Mouse (Mus musculus) kidney, embryonic 15.5 days (tissue): Measurements from ENCODE around the gene Cds2. TPM values are rescaled to one million over a fixed set of nuclear protein-coding genes. Genes with fewer than 3 reads are reported as not detected.
"Not testable (repeated sequence)": the region's sequence is repeated elsewhere in the genome, so short reads cannot be mapped to it uniquely, and the experiment has no call there.

Experiments used
- ATAC-seq: fragments of 200-750 bp; cut with Nextera tagmentation; replicated peaks from 2 replicates; pipeline ENCODE4 v1.8.0; 2017; ENCODE audit warnings: moderate TSS enrichment; ENCODE audit not compliant: low FRiP score
- H3K27ac ChIP-seq: fragments of 300-500 bp; sonication (generic); 2 replicates; pipeline ENCODE4 v1.5.1; 2015; ENCODE audit warnings: mild to moderate bottlenecking, inconsistent platforms
- H3K27me3 ChIP-seq: fragments of 300-500 bp; sonication (generic); 2 replicates; pipeline ENCODE4 v1.6.1; 2015; ENCODE audit warnings: inconsistent platforms
- H3K36me3 ChIP-seq: fragments of 300-500 bp; sonication (generic); 2 replicates; pipeline ENCODE4 v1.6.1; 2015; ENCODE audit warnings: inconsistent platforms
- H3K4me1 ChIP-seq: fragments of 300-500 bp; sonication (generic); 2 replicates; pipeline ENCODE4 v1.6.1; 2015; ENCODE audit warnings: inconsistent platforms
- H3K4me2 ChIP-seq: fragments of 300-500 bp; sonication (generic); 2 replicates; pipeline ENCODE4 v1.6.1; 2015; ENCODE audit warnings: moderate library complexity, mild to moderate bottlenecking, inconsistent platforms
- H3K4me3 ChIP-seq: fragments of 300-500 bp; sonication (generic); replicated peaks from 2 replicates; pipeline ENCODE4 v1.5.1; 2015; ENCODE audit warnings: mild to moderate bottlenecking, inconsistent platforms
- H3K9ac ChIP-seq: fragments of 300-500 bp; sonication (generic); 2 replicates; pipeline ENCODE4 v1.6.1; 2015; ENCODE audit warnings: mild to moderate bottlenecking, inconsistent platforms
- H3K9me3 ChIP-seq: fragments of 300-500 bp; sonication (generic); replicated peaks from 2 replicates; pipeline ENCODE4 v1.6.1; 2016; ENCODE audit warnings: inconsistent platforms
- WGBS: fragments of 180-500 bp; shearing (Covaris S2); methylation state at CpG from one replicate; pipeline ENCODE4 v1.1.7; 2015; ENCODE audit warnings: mixed read lengths; 5-methylcytosine and 5-hydroxymethylcytosine counted together
- polyA plus RNA-seq: library from polyadenylated mRNA; unstranded; fragments of >200 nt; fragmentation: Nextera tagmentation; extraction: Ambion mirVana; gene quantifications from 2 replicates; pipeline ENCODE4 v1.2.1, GENCODE M21; 2015

Gene Cds2
- 19.8 and 30.2 TPM in 2 replicates for polyA plus RNA-seq

- Histone ChIP-seq H3K4me1 (peaks cover 16% of the 10 kb centered on the region), H3K4me3 (peak within 1 kb of the TSS; percentile 82), H3K4me2 (peak within 1 kb of the TSS; percentile 73), H3K9me3 (no peaks in the 10 kb centered on the region), H3K9ac (peak within 1 kb of the TSS; percentile 87), H3K27me3 (no peaks in the 10 kb centered on the region), H3K27ac (peak within 1 kb of the TSS; percentile 84), H3K36me3 (no peaks in the 10 kb centered on the region)
- WGBS: under 1% methylated on average over 48 of the region's 49 CpGs
- peak; percentile 99 for ATAC-seq
Measured at GRCm38 (mm10) chr2:132262879-132263398, at the start of gene Cds2. Gene Cds2, plus strand, starts transcription at chr2:132263148.

GRCm38 (mm10) chr2:132221611-132222073, 41.3 kb upstream of the Cds2 start:
- Histone ChIP-seq H3K9me3 (no peaks in the 10 kb centered on the region), H3K4me2 (no peak overlapping the region), H3K9ac (no peak overlapping the region), H3K27ac (no peak overlapping the region), H3K4me1 (0 out of 2 replicates have a peak, but pooled peaks cover 2% of the 10 kb centered on the region), H3K4me3 (no peak overlapping the region), H3K27me3 (no peaks in the 10 kb centered on the region), H3K36me3 (no peaks in the 10 kb centered on the region)
- WGBS: 48% methylated on average over 11 of the region's 11 CpGs
- ATAC-seq: no peak

DNA sequence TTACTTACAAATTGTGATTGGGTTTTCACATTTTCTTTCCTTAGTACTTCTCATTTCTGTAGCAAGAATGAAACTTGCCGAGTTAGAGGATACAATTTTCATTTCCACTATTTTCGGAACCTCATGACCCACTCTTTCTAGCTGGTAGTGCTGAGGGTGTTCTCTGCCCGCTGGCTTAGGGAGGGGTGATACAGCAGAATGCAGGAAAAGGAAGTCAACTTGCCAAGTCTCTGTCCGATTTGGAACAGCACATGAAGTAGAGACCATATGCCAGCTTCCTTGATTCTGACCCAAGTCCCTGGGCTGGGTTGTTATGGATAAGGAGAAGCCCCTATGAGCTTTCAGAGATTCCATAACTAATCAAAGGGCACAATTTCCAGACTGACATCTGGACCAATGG, 38.6 kb upstream of the Cds2 start:
- no peak overlapping the region for H3K4me3 ChIP-seq
- H3K4me1 ChIP-seq: 0 out of 2 replicates have a peak, but pooled peaks cover 2% of the 10 kb centered on the region
- no peaks in the 10 kb centered on the region for H3K36me3 ChIP-seq
- 89% methylated on average over 4 of the region's 4 CpGs for WGBS
- H3K27ac ChIP-seq: no peak overlapping the region
- H3K27me3 ChIP-seq: no peaks in the 10 kb centered on the region
- H3K9me3 ChIP-seq: no peaks in the 10 kb centered on the region
- ATAC-seq: no peak
- no peak overlapping the region for H3K9ac ChIP-seq
- no peak overlapping the region for H3K4me2 ChIP-seq

GRCm38 (mm10) chr2:132232413-132232945, 30.5 kb upstream of the Cds2 start:
- Histone ChIP-seq H3K4me3 (no peak overlapping the region), H3K4me2 (no peak overlapping the region), H3K27ac (no peak overlapping the region), H3K36me3 (no peaks in the 10 kb centered on the region), H3K4me1 (peaks cover 13% of the 10 kb centered on the region), H3K9ac (no peak overlapping the region), H3K27me3 (no peaks in the 10 kb centered on the region), H3K9me3 (no peaks in the 10 kb centered on the region)
- 95% methylated on average over 3 of the region's 3 CpGs for WGBS
- no peak for ATAC-seq

- Histone ChIP-seq H3K27ac (no peak overlapping the region), H3K9me3 (no peaks in the 10 kb centered on the region), H3K27me3 (no peaks in the 10 kb centered on the region), H3K4me1 (peaks cover 13% of the 10 kb centered on the region), H3K4me3 (no peak overlapping the region), H3K9ac (no peak overlapping the region), H3K36me3 (no peaks in the 10 kb centered on the region), H3K4me2 (no peak overlapping the region)
- WGBS: 46% methylated on average over 16 of the region's 16 CpGs
- ATAC-seq: peak; percentile 46; the same call in 1 of the 2 replicates
Measured at GRCm38 (mm10) chr2:132233985-132234765, 28.8 kb upstream of the Cds2 start.

DNA sequence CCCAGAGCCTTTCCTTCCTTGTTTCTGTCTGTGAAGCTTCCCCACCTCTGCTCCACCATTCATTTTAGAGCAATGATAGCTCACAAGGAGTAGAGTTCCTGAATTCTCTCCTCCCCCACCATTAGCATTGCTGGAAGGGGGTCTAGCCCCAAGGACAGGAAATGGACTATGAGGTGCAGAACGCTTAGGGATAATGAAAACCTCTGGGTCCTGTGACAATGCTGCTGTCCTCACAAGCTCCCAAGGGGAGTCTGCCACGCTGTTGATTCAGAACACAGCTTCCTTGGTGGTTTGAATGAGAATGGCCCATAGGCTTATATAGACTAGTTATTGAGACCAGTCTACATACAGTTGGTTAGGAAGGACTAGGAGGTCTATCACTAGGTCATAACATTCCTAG, 27.7 kb upstream of the Cds2 start:
- WGBS: 31% methylated on average over 2 of the region's 2 CpGs
- H3K36me3 ChIP-seq: no peaks in the 10 kb centered on the region
- no peak overlapping the region for H3K9ac ChIP-seq
- no peak overlapping the region for H3K4me3 ChIP-seq
- no peaks in the 10 kb centered on the region for H3K9me3 ChIP-seq
- no peaks in the 10 kb centered on the region for H3K27me3 ChIP-seq
- H3K4me2 ChIP-seq: no peak overlapping the region
- no peak for ATAC-seq
- H3K4me1 ChIP-seq: peaks cover 13% of the 10 kb centered on the region
- H3K27ac ChIP-seq: no peak overlapping the region

GRCm38 (mm10) chr2:132235975-132236374, 27.0 kb upstream of the Cds2 start:
- Histone ChIP-seq H3K27me3 (no peaks in the 10 kb centered on the region), H3K4me1 (peaks cover 13% of the 10 kb centered on the region), H3K4me3 (no peak overlapping the region), H3K4me2 (no peak overlapping the region), H3K36me3 (peaks cover under 1% of the 10 kb centered on the region; the same call in 1 of the 2 replicates), H3K9me3 (no peaks in the 10 kb centered on the region), H3K27ac (no peak overlapping the region), H3K9ac (no peak overlapping the region)
- no peak for ATAC-seq
- 73% methylated on average over 7 of the region's 7 CpGs for WGBS

GRCm38 (mm10) chr2:132239434-132239833, 23.5 kb upstream of the Cds2 start:
- H3K4me2 ChIP-seq, ATAC-seq, H3K4me3 ChIP-seq, H3K9ac ChIP-seq, H3K27ac ChIP-seq, H3K9me3 ChIP-seq, H3K4me1 ChIP-seq, H3K27me3 ChIP-seq: not testable (repeated sequence)
- peaks cover 31% of the 10 kb centered on the region for H3K36me3 ChIP-seq
- 89% methylated on average over 3 of the region's 3 CpGs for WGBS

- not testable (repeated sequence) for H3K4me2 ChIP-seq, ATAC-seq
- 34% methylated on average over 10 of the region's 10 CpGs for WGBS
Measured at GRCm38 (mm10) chr2:132240457-132240856, 22.5 kb upstream of the Cds2 start.

GRCm38 (mm10) chr2:132243370-132243769, 19.6 kb upstream of the Cds2 start:
- no peak overlapping the region for H3K4me2 ChIP-seq
- H3K9ac ChIP-seq: no peak overlapping the region
- no peaks in the 10 kb centered on the region for H3K27me3 ChIP-seq
- no peak overlapping the region for H3K4me3 ChIP-seq
- 95% methylated on average over 3 of the region's 3 CpGs for WGBS
- no peak overlapping the region for H3K27ac ChIP-seq
- peaks cover 52% of the 10 kb centered on the region for H3K36me3 ChIP-seq
- no peak for ATAC-seq
- H3K9me3 ChIP-seq: no peaks in the 10 kb centered on the region
- H3K4me1 ChIP-seq: peaks cover 11% of the 10 kb centered on the region

More at GRCm38 (mm10) chr2:132240457-132240856, 22.5 kb upstream of the Cds2 start:
- H3K36me3 ChIP-seq: peaks cover 41% of the 10 kb centered on the region
- not testable (repeated sequence) for H3K4me3 ChIP-seq, H3K9ac ChIP-seq, H3K4me1 ChIP-seq, H3K27ac ChIP-seq, H3K27me3 ChIP-seq, H3K9me3 ChIP-seq

- peaks cover 35% of the 10 kb centered on the region for H3K4me1 ChIP-seq
- no peaks in the 10 kb centered on the region for H3K27me3 ChIP-seq
- peak within 1 kb of the TSS; percentile 84 for H3K4me2 ChIP-seq
- no peaks in the 10 kb centered on the region for H3K9me3 ChIP-seq
- H3K4me3 ChIP-seq: peak within 1 kb of the TSS; percentile 71
- peaks cover 63% of the 10 kb centered on the region for H3K36me3 ChIP-seq
- ATAC-seq: peak; percentile 93
- peak within 1 kb of the TSS; percentile 82 for H3K9ac ChIP-seq
- 5% methylated on average over 50 of the region's 50 CpGs for WGBS
- H3K27ac ChIP-seq: peak within 1 kb of the TSS; percentile 87
Measured at GRCm38 (mm10) chr2:132247539-132248313, 15.2 kb upstream of the Cds2 start, which contains the start of gene Tmem230. Gene Tmem230, minus strand, starts transcription at chr2:132247807.
